Mouse (Mus musculus): Measurements from ENCODE around the gene Vip. TPM values are rescaled to one million over a fixed set of nuclear protein-coding genes. Genes with fewer than 3 reads are reported as not detected.

Gene Vip
- polyA plus RNA-seq, 1 experiment from 2014 or later: 23.4 TPM

DNA sequence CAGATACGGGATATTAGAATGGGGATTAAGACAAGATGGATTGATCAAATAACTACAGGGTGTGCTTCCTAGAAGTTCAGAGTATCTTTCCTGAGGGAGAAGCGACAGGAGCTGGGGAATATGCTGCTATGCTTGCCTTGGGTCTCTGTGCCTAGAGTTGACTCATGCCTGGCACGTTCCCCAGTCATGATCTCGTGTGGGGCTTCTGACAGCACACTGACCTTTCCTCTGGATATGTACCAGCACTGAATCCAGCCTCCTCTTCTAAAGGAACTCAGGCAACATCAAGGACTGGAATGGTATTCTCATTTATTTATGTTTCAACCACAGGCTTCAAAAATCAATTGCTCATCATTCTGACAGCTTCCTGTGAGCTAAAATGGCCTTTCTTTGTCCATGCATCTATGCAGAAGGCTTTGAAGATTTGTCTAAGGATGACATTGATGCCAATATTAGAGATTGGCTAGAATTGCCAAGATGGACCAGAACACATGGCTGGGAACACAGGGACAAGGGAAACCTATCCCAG lies 5.3 kb upstream of the Vip start:
- whole genome bisulfite sequencing: 61% methylated on average over 4 of the region's 4 CpGs
- H3K4me2 ChIP-seq: no peak overlapping the region
- no peaks in the 10 kb centered on the region for H3K4me1 ChIP-seq
- no peaks in the 10 kb centered on the region for H3K27me3 ChIP-seq (replicated peaks)
- H3K27ac ChIP-seq: no peak overlapping the region
- H3K4me3 ChIP-seq (replicated peaks): no peak overlapping the region
- no peaks in the 10 kb centered on the region for H3K36me3 ChIP-seq
- no peak overlapping the region for H3K9ac ChIP-seq
- ATAC-seq (ENCODE audit: insufficient read depth, low FRiP score, low read depth): no peak
- no peaks in the 10 kb centered on the region for H3K9me3 ChIP-seq

DNA sequence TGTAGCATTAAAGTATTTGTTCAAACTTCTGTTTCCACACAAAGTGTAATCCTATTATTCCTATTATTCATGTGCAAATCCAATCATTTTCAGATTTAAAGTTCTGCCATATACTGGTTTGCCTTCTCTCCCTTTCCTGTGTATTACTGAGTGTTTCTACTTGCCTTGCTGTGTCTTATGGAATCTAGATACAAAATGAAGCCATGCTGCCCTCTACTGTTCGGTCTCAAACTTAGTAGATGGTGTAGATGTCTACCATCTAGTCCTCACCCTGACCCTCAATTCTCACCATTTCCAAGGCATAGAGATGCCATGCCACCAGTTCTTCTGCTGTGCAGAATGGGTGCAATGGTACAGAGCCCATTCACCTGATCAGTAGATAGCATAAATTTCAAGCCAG lies 4.7 kb upstream of the Vip start:
- no peaks in the 10 kb centered on the region for H3K9me3 ChIP-seq
- no peaks in the 10 kb centered on the region for H3K27me3 ChIP-seq (replicated peaks)
- no peaks in the 10 kb centered on the region for H3K4me1 ChIP-seq
- whole genome bisulfite sequencing: 21% methylated on average over 1 of the region's 1 CpGs
- no peak overlapping the region for H3K4me3 ChIP-seq (replicated peaks)
- H3K27ac ChIP-seq: no peak overlapping the region
- no peak for ATAC-seq (ENCODE audit: insufficient read depth, low FRiP score, low read depth)
- H3K9ac ChIP-seq: no peak overlapping the region
- no peak overlapping the region for H3K4me2 ChIP-seq
- H3K36me3 ChIP-seq: no peaks in the 10 kb centered on the region

DNA sequence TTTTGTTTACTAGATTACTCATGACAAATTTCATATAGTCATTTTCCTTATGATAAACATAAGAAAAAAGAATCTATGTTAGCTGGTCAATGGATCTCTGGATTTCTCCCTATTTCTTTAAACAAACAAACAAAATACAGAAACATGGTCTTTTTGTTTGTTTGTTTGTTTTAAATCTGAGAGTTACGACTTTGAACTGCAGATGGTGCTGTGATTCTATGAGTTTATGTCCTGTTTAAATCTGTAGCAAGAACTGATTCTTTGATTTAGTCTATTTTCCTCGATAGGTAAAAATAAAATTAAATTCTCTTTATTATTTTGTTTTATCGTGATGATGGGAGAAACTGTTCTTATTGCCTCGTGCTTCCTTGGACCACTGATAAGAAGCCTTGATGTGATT lies 1.7 kb upstream of the Vip start:
- Histone ChIP-seq H3K9ac (no peak overlapping the region), H3K36me3 (no peaks in the 10 kb centered on the region), H3K4me3 (replicated peaks) (no peak overlapping the region), H3K4me1 (no peaks in the 10 kb centered on the region), H3K27me3 (replicated peaks) (no peaks in the 10 kb centered on the region), H3K9me3 (no peaks in the 10 kb centered on the region), H3K27ac (no peak overlapping the region), H3K4me2 (no peak overlapping the region)
- ATAC-seq (ENCODE audit: insufficient read depth, low FRiP score, low read depth): no peak
- 74% methylated on average over 4 of the region's 4 CpGs for WGBS

DNA sequence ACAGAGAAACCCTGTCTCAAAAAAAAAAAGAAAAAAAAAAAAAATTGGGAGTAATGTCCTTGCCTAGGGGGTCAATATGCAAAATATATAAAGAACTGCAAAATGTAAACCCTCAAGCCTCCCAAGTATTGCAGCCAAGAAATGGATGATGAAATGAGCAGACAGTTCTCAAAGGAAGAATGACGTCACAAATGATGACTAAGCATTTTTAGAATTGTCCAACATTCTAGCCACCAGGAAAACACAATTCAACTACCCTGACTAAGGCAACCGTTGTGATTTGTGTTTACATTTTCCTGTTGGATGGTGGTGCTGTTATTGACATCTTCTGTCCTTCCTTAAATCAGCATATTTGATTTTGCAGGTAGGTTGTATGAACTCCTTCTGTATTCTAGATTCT lies 42.3 kb downstream of the Vip start:
- H3K9ac ChIP-seq: no peak overlapping the region
- WGBS: 73% methylated on average over 2 of the region's 2 CpGs
- no peaks in the 10 kb centered on the region for H3K9me3 ChIP-seq
- H3K27ac ChIP-seq: no peak overlapping the region
- no peak for ATAC-seq (ENCODE audit: insufficient read depth, low FRiP score, low read depth)
- no peaks in the 10 kb centered on the region for H3K36me3 ChIP-seq
- no peaks in the 10 kb centered on the region for H3K27me3 ChIP-seq (replicated peaks)
- H3K4me3 ChIP-seq (replicated peaks): no peak overlapping the region
- no peaks in the 10 kb centered on the region for H3K4me1 ChIP-seq
- no peak overlapping the region for H3K4me2 ChIP-seq

DNA sequence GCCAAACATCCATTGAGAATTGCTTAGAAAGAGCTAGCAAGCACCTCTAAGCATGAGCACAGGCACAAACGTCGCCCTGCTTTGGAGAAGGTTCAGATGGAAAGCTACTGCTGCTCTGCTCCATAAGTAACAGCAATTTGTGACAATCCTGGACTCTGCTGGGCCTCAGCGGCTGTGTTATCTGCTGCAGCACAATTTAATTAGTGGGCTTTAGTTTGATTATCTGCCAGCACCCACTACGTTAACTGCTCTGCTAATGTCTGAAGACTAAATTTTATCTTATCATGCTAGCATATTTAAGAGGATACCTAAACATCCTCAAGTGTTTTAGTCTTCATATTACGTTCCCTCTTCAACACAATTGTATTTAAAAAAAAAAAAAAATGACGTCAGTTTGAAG lies 46.6 kb downstream of the Vip start:
- H3K4me1 ChIP-seq: no peaks in the 10 kb centered on the region
- no peaks in the 10 kb centered on the region for H3K27me3 ChIP-seq (replicated peaks)
- WGBS: 25% methylated on average over 6 of the region's 6 CpGs
- H3K4me3 ChIP-seq (replicated peaks): no peak overlapping the region
- no peak for ATAC-seq (ENCODE audit: insufficient read depth, low FRiP score, low read depth)
- H3K4me2 ChIP-seq: no peak overlapping the region
- H3K9ac ChIP-seq: no peak overlapping the region
- H3K36me3 ChIP-seq: no peaks in the 10 kb centered on the region
- H3K9me3 ChIP-seq: no peaks in the 10 kb centered on the region
- no peak overlapping the region for H3K27ac ChIP-seq

DNA sequence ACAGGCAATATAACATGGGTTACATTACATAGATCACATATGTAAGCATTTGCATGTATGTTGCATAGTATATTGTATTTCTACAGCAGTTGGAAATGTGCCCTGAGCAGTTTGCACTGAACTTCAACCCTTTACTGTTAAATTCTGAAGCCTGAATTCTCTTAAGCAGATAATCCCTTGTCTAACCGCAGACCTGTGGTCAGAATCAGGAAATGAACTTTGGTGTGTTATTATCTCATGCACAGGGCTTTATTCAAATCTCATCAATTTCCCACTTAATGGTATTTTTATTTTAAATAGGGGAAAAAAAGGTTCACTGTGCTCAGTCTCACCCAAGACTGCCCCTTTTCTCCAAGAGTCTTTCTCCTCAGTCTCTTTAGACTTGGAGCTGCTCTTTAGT lies 55.3 kb downstream of the Vip start:
- H3K9ac ChIP-seq: no peak overlapping the region
- no peak overlapping the region for H3K4me3 ChIP-seq (replicated peaks)
- no peak for ATAC-seq (ENCODE audit: insufficient read depth, low FRiP score, low read depth)
- H3K27me3 ChIP-seq (replicated peaks): no peaks in the 10 kb centered on the region
- no peaks in the 10 kb centered on the region for H3K9me3 ChIP-seq
- WGBS: 51% methylated on average over 1 of the region's 1 CpGs
- H3K4me1 ChIP-seq: no peaks in the 10 kb centered on the region
- no peak overlapping the region for H3K27ac ChIP-seq
- no peaks in the 10 kb centered on the region for H3K36me3 ChIP-seq
- H3K4me2 ChIP-seq: no peak overlapping the region

Other genes starting within 250 kb of the Vip start
- gene Syne1, start 87.7 kb upstream of the Vip start, polyA plus RNA-seq (2015; fragmentation: Nextera tagmentation; extraction: Ambion mirVana): 7.8 and 9.2 TPM in 2 replicates
- gene Myct1, start 45.4 kb upstream of the Vip start, polyA plus RNA-seq (2015; fragmentation: Nextera tagmentation; extraction: Ambion mirVana): 4.4 and 4.7 TPM in 2 replicates
- gene Fbxo5, start 166.4 kb downstream of the Vip start, polyA plus RNA-seq (2015; fragmentation: Nextera tagmentation; extraction: Ambion mirVana): 66.2 and 67.6 TPM in 2 replicates
- gene Mtrf1l, start 184.7 kb downstream of the Vip start, polyA plus RNA-seq (2015; fragmentation: Nextera tagmentation; extraction: Ambion mirVana): 16.3 and 17.8 TPM in 2 replicates